Mouse (Mus musculus) C2C12 (cell line): Measurements from ENCODE around the gene Map9.

ENCODE experiments used
- CEBPB ChIP-seq: IDR thresholded peaks from one replicate; pipeline ENCODE4 v1.6.1; 2011; ENCODE audit warnings: low read depth, mild to moderate bottlenecking, control low read depth, moderate library complexity
- CTCF ChIP-seq: IDR thresholded peaks from one replicate; pipeline ENCODE4 v1.5.1; 2011; ENCODE audit not compliant: control insufficient read depth, insufficient read depth, insufficient read length
- FOSL1 ChIP-seq: IDR thresholded peaks from one replicate; pipeline ENCODE4 v1.8.0; 2011; ENCODE audit warnings: mild to moderate bottlenecking, low read length; ENCODE audit not compliant: poor library complexity, insufficient read depth, severe bottlenecking
- MAX ChIP-seq: IDR thresholded peaks from one replicate; pipeline ENCODE4 v1.6.1; 2011; ENCODE audit warnings: mild to moderate bottlenecking, control low read depth
- USF1 ChIP-seq: IDR thresholded peaks from one replicate; pipeline ENCODE4 v1.6.1; 2011; ENCODE audit warnings: low read depth, mild to moderate bottlenecking, control low read depth, moderate library complexity

GRCm38 (mm10) chr3:82385091-82385490, 27.2 kb downstream of the Map9 start:
- TF ChIP-seq CTCF (no peak), MAX (no peak), USF1 (no peak), FOSL1 (no peak), CEBPB (no peak)
